Mouse (Mus musculus) liver, adult 2 months (tissue): Measurements from ENCODE around the gene Nsd1.

Experiments used
- CTCF ChIP-seq: fragments of 200-500 bp; IDR thresholded peaks from 2 replicates; pipeline ENCODE4 v1.5.1; 2011; ENCODE audit warnings: low read depth, low read length, control low read depth
- POLR2A ChIP-seq: fragments of 200-500 bp; IDR thresholded peaks from 2 replicates; pipeline ENCODE4 v1.6.1; 2011; ENCODE audit warnings: low read length, control low read depth; ENCODE audit not compliant: insufficient read depth; ENCODE audit errors: extremely low read depth

DNA sequence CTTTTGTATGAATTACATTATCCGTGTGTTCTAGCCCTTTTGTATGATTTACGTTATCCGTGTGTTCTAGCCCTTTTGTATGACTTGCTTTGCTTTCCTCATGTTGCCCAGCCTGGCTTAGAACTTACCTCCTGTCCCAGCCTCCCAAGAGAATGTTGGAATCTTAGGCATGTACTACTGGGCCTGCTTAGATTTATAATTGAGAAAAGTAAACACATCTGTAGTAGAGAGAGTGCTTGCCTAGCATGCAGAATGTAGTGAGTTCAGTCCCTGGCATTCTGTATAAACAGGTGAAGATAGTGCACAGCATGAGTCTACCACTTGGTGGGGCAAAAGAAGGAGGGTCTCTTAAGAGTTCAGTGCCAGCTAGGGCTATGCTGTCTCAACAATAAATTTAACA lies 14.8 kb downstream of the Nsd1 start:
- TF ChIP-seq CTCF (no peak), POLR2A (no peak)
